Mouse (Mus musculus): ENCODE measurements around the gene Ifitm2.

DNA sequence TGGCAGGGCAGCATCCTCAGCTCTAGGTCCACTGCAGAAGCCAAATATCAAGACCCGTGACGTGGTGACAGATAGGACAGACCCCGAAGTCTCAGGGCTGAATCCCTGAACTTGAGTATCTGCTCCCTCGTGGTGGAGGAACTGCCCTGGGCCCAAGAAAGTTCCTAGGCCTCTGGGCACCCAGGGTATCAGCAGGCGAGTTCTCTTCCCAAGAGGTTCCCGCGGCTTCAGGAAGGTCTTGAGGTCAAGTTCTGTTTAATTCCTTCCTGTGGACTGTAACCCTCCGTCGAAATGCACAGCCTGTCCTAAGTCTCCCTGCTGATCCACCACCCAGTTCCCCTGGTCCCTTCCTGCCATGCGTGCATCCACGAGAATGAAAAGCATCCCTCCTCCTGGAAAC is 2.7 kb downstream of the Ifitm2 start:
- no peak for TF ChIP-seq POLR2A (IDR thresholded peaks at IDR 0.05; ENCODE audit: borderline replicate concordance, control insufficient read depth, low read depth, low read length)
- TF ChIP-seq CTCF (IDR thresholded peaks at IDR 0.05; ENCODE audit: control insufficient read depth, insufficient read depth, low read length): no peak
